Mouse (Mus musculus) frontal cortex, postnatal 36 days (tissue): ENCODE data around the gene Zfp456.
A peak's percentile ranks its signal among the peaks of the same experiment; 100 is the strongest.
"Not testable (repeated sequence)": the region's sequence is repeated elsewhere in the genome, so short reads cannot be mapped to it uniquely, and the experiment has no call there.

Source experiments
- DNase-seq, 2 experiments: peaks; one replicate each; pipeline ENCODE4 v3.0.0; 2022; ENCODE audit warnings: low spot score in 2 of 2

Zfp456 gene

GRCm38 (mm10) chr13:67375050-67375911 lies at the start of gene Zfp456, which contains the start of gene Gm28041:
Zfp456 (minus strand) TSS chr13:67375810.
Gm28041 (minus strand) TSS chr13:67375733.
- DNase-seq = peak; percentile 44 to 63

DNA sequence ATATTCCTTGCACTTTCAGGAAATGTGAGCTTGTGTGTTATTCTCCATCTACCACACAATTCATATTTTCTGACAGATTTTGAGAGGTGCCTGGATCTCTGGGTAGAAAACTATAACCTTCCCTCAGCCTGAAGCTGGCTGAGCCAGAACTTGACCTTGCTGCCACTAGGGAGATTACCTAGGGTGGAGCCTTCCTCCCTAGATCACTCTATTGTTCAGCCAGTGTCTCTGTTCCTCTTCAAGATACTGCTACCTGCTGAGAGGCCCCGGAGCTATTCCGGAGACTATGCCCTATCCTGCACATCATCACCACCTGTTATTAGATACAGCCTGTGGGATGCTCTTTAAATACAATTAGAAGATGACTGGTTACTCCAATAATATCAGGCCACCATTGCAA lies 46.9 kb upstream of the Zfp456 start:
- not testable (repeated sequence) for DNase-seq

DNA sequence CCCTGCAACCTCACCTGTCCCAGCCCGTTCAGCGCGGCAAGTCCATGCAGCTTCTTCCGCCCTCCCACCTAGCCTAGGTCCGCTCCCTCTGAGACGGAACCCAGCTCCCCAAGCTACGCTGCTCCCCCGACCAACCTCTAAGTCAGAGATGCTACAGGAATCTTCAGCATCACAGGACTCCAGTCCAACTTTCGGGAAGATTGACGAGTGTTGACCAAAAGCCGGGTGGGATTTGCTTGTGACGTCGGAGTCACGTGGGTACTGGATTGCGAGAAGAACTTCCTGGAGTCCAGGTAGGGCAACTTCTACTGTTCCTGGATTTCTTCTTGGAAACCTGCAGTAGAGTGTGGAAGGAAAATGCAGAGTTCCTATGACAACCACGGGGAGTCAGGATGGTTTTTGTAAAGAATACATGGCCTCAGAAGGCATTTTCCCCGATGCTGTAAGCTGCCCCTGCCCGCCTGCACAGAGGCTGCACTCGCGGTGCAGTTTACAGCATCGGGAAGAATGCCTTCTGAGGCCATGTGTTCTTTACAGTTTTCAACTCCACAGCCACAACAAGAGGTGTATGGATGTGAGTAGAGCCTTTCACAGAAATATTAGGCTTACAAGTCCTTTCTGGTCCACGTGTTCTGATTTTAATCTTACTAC lies 45.7 kb upstream of the Zfp456 start, which contains the start of gene Zfp459:
Gene Zfp459 (minus strand): TSS at position 212 of the 651 bp plus-strand sequence.
- peak; percentile 15 to 51 for DNase-seq

DNA sequence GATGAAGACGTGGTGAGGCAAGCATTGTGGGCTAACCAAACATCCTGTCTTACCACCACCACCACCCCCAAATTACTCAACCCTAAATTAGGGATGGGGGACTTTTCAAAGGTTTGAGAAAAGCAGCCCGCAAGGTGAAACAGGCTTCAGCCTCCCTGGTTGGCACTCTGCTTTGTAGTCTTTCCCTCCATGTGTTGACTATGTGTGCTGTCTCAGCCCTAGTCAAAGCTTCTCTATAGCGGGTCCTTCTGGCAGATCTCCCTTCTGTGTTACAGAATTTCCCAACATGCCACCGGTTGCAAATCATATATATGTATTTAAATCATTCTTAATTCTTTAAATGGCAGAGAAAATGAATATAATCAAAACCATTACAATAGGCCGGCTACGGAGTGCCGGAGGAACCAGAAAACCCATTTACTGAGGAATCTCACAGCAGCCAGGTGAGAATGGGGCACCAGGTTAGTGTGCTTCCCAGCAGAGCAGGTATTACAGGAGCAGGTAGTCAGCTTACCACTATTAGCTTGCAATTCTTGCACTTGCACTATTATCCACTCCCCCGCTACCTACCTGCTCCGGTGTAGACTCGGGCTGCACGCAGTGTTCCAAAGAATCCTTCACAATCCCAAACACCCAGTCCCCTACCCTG lies 45.1 kb upstream of the Zfp456 start:
- DNase-seq = peak in 1 of 2 experiments; percentile 5

DNA sequence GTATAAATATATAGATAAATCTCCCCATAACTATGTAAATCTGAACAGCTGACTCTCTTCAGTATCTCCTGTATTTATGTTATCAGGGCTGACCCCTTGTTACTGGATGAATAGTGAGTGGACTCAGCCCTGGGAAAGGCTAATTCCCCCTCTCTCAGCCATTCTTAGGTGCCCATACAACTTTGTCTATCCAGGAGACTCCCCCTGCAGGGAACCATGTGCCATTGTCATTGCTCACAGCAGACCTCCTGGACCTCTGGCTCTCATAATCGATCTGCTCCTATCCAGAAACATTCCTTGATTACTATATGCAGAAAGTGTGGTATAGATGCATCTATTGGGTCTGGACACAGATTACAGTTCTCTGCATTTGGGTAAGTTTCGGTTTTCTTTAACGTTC lies 41.2 kb upstream of the Zfp456 start:
- DNase-seq = no peak

GRCm38 (mm10) chr13:67415759-67416158 lies 40.1 kb upstream of the Zfp456 start:
- no peak for DNase-seq

GRCm38 (mm10) chr13:67413634-67414033 lies 38.0 kb upstream of the Zfp456 start:
- DNase-seq = peak in 1 of 2 experiments; percentile 11

- peak; percentile 72 to 79 for DNase-seq
These were observed 23.7 kb upstream of the Zfp456 start, which contains the start of gene Zfp429 for GRCm38 (mm10) chr13:67399183-67399903. Zfp429 (minus strand) TSS chr13:67399819.

DNA sequence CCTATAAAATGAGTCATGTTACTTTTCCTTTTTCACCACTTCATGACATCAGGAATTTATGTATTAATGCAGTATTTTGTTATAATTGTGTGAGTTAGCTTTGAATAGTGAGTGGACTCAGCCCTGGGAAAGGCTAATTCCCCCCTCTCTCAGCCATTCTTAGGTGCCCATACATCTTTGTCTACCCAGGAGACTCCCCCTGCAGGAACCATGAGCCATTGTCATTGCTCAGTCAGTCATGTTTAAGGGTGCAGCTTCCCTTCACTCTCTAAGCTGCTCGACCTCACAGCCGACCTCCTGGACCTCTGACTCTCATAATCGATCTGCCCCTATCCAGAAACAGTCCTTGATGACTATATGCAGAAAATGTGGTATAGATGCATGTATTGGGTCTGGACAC lies 645 bp upstream of the Zfp456 start:
- DNase-seq = not testable (repeated sequence)

DNA sequence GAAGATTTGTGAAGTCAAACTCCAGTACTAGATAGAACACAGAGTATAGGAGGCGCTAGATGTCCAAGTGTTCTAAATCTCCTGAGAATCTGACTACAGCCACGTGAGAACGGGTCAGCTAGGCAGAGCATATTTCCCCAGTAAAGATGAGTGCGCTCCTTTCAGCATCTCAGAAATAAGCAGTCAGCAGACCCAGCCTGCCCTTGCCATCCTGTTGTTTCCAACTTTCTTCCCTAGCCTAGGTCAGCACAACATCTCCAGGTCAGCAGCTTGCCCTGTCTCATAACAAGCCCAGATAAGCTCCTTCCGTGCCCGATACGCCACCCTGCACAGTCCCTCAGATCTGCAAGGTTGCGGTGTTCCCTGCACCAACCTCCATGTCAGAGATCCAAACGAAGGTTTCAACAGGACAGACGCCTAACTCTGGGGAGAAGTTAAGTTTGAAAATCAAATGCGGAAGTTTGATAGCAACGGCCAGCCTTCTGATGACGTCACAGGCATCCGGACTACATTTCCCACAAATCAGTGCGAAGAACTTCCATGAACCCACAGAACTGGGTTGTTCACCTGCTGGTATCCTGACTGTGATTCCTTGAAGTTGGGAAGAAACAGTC lies 15.4 kb downstream of the Zfp456 start, which contains the start of the genes Gm28044 and Zfp953:
Gene Gm28044 (minus strand): TSS at position 406 of the 614 bp plus-strand sequence.
Gene Zfp953 (minus strand): TSS at position 475 of the 614 bp plus-strand sequence.
- peak; percentile 91 to 96 for DNase-seq

DNA sequence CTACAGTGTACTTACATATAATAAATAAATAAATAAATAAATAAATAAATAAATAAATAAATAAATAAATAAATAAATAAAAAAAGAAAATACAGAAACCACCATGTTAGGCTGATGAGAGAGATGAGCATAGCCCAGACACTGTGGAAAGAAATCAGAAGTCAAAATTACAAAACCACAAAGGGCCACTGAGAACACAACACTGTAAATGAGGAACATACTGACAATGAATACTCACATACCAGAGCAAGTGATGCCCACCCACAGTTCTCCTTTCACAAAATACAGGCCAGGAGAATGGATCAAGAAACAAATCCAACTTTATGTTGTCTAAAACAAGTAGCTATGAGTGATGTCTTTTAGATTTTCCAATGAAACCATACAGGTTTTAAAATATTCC lies 23.8 kb downstream of the Zfp456 start:
- no peak for DNase-seq

DNA sequence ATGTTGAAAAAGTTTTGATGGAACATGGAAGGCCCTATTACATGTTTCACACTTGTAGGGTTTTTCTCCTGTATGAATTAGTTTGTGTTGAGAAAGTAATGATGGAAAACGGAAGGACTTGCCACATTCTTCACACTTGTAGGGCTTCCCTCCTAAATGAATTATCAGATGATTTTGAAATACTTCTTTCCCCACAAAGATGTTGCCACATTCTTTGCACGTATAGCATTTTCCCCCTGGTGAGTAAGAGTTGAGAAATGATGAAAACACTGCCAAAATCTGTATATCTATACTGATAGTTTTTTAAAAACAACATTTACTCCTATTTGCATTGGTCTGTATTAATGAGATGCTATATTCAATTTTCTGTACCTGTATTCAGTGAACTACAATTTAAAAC lies 32.2 kb downstream of the Zfp456 start:
- DNase-seq = no peak

- DNase-seq = peak in 1 of 2 experiments; percentile 1
These were observed 42.7 kb downstream of the Zfp456 start for GRCm38 (mm10) chr13:67332877-67333276.

DNA sequence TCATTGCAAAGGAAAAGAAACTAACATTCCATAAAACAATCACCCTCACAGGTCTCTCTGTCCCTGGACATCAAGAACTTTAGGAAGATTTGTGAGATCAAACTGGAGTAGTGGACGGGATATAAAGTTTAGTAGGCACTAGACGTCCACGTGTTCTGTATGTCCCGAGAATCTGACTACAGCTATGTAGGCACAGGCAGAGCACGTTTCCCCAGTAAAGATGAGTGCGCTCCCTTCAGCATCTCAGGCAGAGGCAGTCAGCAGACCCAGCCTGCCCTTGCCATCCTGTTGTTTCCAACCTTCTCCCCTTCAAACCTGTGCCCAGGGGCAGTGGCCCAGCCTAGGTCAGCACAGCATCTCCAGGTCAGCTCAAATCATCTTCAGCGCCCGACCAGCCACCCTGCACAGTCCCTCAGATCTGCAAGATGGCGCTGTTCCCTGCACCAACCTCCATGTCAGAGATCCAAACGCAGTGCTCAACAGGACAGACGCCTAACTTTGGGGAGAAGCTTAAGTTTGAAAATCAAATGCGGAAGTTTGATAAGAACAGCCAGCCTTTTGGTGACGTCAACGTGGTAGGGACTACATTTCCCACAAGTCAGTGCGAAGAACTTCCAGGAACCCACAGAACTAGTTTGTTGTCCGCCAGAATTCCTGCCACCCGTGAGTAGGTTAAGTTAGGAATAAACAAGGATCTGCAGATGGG lies 43.4 kb downstream of the Zfp456 start, which contains the start of gene Zfp595:
Gene Zfp595 (minus strand): TSS at position 552 of the 706 bp plus-strand sequence.
- DNase-seq = peak; percentile 78 to 92
